Mouse (Mus musculus): ENCODE results near the gene Mpzl1.

The Mpzl1 gene

DNA sequence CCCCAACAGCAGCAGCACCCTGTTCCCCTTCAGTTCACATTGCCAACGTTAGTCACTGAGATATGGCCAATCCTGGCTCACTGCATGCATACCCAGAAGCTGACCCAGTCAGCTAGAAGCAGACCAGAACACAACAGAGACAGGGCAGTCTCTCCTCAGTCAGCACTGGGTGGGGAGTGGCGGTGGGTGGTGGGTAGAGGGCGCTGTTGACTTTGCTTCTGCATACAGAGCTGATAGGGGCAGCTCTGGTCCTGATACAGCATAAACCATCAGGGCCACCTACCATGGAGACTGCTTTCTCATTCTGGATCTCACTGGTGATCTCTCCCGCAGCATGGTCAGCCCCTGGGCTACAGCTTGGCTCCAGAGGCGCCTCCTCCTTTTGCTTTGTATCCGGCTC, 20.7 kb upstream of the Mpzl1 start:
- DNase-seq, result peak in 1 of 2 experiments; percentile 50

DNA sequence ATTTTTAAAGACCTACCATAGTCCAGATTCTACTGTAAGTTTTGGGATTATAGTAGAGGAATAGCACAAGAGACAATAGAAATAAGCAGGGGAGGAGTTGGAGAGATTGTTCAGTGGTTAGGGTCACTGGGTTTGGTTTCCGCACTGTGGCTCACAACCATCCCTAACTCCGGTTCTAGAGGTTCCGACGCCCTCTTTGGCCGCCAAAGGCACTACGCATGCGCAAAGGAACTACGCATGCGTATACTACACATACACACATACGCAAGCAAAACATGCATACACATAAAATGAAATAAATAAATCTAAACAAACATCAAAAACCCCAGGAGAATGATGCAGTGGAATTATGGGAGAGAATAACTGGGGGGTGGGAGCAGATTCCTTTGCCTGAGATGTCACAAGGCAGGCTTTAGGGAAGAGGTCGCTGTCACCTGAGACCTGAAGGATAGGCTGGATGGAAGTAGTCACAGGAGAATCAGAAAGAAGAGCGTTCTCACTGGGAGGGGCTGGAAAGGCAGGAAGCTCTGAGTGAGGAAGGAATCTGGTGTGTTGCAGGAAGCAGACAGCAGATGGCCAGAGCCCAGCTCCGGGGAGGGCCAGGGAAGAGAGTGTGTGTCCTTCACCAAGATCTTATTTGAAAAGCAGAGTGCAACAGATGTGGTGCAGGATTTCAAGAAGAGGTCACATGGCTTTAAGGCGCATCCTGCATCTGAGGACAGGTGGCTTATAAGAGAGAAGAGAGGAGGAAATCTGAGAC, 19.0 kb upstream of the Mpzl1 start:
- DNase-seq, result no peak

DNA sequence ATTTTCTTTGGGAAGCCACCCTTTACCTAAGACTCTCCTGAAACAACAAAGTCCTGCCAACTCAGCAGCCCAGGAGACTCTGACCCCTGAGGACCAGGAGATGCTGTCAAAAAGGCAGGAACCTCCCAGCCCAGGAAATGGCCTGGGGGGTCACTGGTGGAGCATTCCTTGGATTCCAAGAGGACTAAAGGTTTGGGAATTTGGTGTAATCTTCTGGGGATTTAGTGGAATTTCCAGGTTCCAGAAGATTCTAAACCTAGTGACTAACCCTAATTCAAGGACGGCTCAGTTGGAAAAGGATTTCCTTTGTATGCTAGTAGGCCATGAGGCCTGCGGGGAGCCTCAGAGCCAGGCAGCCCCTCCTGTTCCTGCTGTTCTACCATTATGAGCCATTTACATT, 18.2 kb upstream of the Mpzl1 start:
- no peak for DNase-seq

DNA sequence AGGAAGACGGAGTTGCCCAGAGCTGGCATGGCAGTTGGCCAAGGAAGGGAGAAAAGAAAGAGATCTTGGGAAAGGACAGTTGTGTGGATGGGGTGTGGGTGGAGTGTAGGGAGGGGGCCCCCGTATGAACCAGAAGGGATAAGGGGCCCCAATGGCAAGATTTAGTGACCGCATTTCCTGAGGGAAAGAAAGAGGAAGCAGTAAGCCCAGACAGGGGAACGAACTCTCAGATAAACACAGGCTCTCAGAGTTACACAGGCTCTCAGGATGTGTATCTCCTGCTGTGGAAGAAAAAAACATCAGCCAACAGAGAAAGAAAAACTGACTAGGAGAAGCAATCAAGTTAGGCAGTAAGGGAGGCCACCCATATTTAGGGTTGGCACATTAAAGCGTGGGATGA, 16.8 kb upstream of the Mpzl1 start:
- DNase-seq, result no peak

DNA sequence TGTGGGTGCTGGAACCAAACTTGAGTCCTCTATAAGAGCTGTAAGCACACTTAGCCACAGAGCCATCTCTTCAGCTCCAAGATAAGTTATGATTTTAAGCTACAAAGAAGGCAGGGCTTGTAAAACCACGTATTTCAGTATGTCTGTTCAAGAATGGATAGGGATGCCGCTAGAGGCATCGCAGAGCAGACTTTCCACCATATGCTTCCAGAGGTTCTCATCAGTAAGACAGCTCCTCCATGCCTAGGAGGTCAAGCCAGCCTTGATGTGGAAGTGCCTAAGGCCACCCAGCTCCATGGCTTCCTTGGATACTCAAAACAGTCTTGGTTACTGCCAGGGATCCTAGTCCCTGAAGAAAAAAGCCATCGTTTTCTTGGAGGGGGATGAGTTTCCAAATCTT, 10.8 kb upstream of the Mpzl1 start:
- DNase-seq, result no peak

DNA sequence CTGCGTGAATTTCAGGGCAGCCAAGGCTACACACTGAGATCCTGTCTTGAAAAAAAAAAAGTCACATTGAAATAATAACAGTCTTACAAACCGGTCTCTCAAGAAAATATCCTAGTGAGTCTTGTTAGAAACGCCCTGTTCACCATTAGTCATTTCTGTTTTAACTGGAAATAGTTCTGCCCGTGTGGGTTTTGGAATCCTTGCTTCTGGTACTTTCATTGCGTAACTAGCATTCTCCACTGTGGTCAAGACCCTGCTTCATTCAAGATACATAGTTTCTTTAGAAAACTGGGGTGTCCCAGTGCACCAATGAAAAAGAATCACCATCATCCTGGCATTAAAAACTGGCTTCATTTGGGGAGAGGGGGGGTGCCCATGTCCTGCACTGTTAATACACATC, 9.4 kb upstream of the Mpzl1 start:
- DNase-seq, result no peak

DNA sequence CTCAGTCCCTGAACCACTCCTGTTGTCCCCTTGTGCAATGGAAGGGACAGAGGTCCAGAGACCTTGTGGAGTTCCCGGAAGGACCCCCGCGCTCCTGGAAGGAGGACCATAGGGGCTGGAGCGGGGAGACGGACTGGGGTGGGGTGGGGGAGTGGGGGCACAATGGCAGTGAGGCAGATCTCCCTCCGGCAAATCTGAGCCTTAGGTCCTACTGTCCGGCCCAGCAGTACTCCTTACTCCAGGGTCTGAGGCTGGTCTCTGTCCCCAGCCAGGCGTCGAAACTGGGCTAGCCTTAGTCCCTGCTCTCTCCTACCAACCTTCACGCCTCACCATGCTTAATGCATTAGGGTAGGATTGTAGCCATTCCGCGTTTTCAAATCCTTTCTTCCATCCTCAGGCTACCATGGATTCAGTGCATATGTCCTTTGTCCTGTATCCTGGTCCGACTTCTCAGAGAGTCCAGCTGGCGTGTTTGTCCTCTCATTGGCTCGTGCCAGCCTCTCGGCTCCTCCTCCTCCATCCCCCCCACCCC, 8.5 kb upstream of the Mpzl1 start:
- no peak for DNase-seq

DNA sequence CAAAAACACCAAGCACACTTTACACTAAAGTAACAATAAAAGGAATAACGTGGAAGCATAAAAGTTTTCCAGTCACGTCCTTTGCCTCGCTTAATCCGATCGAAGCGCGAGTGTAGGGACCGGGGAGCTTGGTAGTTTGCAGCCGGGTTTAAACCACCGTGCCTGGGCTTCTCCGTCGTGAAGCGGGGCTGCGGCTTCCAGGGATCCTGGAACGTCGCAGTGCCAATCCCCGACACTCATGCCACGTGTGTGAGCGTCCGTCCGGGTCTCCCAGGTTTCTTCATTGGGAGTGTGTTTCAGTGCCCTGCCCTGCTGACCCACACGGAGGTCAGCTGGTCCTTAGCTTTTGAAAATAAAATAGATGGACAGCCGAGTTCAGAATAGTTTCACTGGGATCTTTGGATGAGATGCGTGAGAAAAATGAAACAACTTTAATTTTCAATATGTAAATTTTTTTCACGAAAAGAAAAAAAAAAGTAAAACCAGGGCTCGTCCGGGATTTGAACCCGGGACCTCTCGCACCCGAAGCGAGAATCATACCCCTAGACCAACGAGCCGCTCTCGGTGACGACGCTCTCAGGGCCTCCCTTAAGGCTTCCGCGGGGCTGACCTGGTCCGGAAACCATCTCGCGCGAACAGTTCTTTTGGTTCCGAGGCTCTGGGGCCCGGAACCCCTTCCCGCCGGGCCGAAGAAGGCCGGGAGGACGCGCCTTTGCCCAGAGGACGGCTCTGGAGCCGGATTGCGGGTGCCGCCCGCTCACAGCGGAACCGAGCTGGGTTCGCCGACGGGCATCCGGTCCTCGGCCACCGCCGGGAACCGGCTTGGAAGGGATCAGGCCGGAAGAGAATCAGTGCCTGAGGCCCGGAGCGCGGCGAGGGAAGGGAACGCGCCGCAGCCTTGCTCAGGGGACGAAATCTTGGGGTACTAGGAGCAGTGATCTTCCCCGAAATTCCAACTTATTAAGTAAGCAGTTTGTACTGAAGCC, 7.7 kb upstream of the Mpzl1 start:
- peak; percentile 79 to 91 for DNase-seq

DNA sequence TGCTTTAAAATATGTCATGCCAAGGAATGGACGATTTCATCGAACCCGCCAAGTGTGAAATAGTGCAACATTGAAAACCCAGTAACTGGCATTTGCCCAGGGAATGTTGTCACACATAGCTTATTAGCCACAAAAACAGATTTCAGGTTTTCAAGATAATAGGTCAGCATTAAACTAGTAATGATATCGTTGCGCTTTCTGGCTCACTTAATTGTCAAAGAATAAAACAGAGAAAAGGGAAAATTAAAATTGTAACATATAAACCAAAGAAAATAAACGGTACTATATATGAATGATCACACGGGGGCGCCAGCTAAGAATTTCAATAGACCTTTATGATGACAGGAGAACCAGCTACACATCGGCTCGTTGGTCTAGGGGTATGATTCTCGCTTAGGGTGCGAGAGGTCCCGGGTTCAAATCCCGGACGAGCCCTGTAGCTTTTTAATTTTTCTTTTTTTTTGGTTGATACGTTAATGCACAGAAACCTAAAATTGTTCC, 7.0 kb upstream of the Mpzl1 start:
- peak; percentile 51 to 74 for DNase-seq

DNA sequence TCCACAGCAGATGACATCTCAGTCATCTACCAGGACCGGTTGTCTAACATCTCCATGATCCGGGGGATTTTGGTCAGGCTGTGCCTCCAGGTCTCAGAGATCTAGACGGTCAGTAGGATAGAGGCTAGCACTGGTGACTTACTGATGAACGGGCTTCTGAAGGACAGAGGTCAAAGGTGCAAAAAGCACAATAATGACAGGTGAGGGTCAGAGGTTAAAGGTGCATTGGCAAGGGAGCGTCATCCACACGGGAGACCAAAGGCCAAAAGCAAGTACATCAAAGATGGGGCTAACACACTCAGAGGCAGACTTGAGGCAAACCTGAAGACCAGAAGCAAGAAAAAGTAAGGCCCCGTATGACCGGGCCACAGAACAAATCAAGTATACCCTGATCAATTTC, 2.0 kb upstream of the Mpzl1 start:
- no peak for DNase-seq

DNA sequence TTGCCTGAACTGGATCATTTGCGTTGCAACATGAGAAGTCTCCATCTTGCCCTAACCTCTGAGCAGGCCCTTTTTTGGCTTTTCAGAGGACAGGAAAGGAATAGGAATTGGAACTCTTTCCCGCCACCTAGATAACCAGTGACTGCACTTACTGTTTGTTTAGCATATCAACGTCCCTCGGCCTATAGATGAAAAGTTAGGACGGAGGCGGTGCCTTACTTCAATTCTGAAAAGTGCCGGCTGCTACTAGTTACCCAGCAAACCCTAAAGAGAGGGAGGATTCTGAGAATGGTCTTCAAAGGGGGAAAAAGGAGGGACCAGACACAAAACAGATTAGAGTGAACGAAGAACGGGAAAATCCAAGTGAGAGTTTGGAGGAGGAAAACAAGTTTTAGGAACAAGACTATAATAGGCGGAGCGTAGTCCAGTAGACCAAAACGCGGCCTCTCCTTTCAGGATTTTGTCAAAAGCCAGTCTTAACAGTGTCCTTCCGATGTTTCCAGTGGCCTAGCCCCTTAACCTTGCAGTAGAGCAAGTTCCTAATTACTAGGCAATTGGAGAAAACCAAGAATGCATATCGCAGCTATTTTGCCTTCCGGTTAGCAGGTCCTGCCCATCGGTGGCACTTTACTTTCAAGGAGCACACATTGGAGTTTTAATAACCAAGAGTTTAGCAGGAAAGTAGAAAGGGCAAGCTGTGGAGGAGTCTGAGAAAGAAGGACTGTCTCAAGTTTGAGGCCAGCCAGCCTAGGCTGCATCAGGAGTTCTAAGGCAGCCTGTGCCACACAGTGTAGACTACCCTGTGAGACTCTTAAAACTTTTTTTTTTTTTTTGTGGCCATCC, 938 bp upstream of the Mpzl1 start:
- DNase-seq, result no peak

DNA sequence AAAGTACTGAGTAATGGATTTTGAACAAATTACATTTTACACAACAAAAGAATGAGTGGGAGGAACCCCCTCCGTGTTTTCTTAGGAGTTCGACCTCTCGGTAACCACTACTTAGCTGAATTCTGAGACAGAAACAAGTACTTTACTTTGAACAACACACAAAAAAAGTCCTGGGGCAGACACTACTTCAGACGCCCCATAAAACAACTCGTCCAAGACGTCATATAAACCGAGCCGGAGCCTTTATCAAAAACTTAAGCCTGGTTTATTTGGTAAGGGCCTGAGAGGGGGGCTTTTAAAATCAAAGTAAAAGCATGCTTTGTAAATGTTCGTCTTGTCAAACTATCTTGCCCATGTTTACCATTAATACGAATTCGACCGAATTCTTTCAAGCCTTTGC, 993 bp downstream of the Mpzl1 start:
- no peak for DNase-seq

DNA sequence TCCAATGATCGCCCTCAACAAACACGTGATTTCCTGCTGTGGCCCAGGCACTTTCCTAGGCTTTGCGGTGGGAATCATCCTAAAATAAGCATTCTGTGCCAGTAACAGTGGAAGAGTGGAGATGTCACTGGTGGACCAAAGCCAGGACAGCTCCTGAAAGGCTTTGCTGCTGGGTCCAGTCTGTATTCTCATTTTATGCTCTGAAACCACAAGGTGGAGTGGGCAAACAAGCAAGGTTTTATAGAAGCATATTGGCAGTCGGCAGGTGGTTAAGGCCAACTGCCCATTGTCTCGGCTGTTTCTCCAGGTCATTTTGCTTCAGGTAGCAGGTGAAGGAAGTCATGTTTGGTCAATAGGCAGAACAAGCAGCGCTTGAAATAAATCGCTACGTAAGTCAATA, 3.2 kb downstream of the Mpzl1 start:
- no peak for DNase-seq

DNA sequence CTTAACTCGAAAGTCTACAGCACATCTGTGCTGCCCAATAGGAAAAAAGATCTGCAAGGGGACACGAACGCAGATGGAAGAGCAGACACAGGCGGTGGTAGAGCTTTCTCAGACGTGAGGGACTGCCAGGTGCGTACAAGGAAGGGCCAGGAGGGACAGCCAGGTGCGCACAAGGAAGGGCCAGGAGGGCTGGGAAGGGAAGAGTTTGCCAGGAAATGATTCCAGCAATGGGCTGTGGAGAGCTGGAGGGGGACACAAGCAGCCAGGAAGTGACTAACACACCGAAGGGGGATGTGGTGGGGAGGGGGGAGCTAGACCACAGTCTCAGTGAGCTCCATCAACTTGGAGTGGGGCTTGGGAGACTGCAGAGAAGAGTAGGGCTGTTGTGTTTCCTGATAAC, 4.4 kb downstream of the Mpzl1 start:
- no peak for DNase-seq

DNA sequence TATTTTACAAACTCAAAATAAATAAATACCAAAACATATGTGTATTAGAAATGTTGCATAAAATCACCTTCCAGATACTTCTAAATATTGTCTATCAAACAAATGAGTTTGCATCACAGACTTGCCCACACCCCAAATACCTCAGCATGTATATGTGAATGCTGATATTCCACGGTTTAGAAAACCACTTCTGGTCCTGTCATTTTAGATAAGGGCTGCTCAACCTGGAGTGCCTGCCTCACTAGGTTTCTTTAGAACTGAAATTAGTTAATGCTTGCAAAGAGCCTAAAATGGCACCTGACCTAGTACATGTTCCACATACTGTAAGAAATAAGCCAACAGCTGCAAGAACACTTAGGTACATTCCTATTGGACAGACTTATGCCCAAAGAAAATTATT, 5.7 kb downstream of the Mpzl1 start:
- DNase-seq, result no peak

DNA sequence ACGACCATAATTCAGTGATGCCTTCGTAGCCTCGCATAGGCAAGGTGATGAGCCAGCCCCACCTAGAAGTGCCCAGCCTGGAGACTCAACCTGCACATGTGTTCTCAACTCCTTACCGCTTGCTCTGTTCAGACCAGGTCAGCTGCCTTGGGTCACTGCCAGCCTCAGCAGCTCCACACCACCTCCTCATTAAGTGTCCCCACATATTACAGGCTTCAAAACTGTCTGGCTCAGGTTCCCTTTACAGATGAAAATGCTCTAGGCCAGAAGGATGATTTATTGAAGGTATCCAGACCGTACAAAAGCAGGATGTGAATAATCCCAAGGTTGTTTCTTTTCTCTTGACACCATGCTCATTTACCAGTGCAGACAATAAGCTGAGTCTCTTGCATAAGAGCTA, 8.4 kb downstream of the Mpzl1 start:
- DNase-seq, result no peak

DNA sequence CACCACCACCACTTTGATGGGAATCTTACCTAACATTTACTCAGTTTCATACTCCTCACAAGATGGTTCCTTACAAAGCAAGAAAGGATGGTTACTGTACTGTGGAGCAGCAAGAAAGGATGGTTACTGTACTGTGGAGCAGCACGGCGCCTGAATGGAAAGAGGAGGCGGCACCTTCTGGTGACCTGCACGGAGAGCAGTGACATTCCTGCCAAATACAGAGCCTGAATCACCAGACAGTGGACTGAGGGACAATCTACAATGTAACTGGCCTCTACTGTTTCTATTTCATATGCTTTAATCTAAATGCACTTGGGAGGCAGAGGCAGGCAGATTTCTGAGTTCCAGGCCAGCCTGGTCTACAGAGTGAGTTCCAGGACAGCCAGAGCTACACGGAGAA, 9.3 kb downstream of the Mpzl1 start:
- DNase-seq, result no peak

DNA sequence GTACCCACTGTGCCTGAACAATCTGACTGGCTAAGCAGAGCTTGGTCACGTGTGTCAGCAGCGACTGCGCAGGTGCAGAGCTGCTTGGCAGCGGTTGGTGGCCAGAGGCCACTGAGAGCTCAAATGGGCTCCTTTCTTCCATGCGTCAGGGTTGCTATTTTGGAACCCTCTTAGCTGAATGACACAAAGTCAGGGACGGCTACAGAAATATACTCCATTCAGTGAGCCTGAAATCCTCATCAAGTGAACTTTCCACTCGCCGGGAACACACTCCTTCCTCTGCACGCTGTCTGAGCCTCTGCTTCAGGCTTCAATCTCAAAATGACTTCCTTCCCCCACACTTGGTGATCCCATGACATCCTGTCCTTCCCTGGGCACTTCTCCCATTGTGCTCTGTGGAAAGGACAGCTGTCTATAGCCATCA, 16.1 kb downstream of the Mpzl1 start:
- no peak for DNase-seq

DNA sequence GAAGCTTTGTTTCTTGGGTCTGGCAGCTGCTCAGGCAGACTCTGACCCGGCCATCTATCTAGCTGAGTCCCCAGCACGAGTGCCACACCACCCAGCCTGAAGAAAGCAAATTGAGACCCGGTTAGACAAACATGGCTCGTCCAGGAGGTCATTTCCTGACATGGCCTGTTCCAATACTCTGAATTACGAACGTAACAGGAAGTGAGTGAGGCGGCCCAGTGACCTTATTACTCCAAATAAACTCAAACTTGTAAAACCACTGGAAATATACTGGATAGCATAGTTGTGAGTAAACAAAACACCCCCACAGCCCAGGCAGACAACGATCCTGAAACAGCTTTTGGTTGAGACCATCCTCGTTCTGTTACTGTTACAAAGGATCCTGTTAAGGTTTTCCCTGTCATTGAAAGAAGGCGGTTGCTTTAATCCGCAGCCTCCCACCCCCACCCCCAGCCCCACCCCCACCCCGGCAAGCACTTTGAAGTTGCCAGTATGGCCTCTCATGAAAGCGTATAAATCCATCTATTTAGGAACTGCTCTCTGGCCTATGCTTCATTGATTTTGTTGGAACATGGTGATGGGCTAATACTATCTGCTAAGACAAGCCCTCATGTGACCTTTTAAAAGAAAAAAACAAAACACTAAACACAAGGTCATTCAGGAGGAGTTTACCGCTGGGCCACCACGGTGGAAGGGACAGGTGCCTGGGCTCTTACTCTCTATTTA, 17.0 kb downstream of the Mpzl1 start:
- DNase-seq, result no peak

DNA sequence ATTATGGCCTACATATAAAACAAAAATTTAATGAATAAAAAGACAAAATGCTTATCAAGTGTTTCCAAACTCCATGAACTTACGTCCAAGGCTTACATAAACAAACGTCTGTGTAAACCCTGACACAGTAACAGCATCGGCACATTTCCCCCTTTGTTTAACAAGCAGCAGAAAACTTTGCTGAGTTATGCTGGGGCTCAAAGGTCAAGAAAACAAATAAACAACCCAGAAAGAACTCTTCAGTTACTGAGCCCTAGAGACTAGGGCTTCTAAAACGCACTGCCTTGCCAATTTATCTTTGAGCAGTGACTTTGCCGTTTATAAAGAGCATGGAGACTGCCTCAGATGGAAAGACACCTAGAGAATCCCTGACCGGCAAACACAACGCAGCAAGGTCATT, 17.7 kb downstream of the Mpzl1 start:
- DNase-seq, result no peak

DNA sequence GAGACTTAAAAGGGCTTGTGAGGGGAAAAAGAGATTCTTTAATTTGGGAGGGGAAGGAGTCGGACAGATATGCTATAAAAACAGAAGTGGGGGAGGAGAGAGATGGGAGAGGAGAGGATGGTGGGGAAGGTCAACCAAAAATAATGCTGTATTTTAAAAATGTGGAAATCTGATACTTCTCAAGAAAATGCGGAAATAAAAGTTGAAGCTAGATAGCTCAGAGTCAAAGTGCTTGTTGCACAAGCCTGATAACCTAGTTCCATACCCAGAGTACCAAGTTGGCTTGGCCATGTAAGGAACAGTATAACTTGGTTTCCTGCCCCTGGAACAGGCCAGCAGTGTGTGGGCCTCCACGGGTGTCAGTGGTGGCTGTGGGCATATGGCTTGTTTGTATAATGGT, 19.5 kb downstream of the Mpzl1 start:
- DNase-seq, result no peak

DNA sequence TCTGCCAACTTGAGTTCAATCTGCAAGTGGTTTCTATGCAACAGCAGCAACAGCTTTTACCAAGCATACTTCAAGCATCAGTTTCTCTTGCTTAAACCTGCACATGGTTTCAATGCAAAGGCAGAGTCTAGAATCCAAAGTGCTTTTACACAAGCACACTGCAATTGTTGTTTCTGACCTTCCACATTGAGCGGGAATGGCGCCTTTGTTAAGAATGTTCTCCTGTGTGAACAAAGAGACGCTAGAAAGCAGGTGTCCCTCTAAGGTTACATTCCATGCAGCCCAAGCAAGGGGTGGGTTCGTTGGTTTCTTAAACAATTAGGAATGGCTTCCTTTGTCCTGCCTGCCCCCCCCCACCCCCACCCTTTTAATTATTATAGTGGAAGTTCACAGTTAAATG, 20.4 kb downstream of the Mpzl1 start:
- DNase-seq, result no peak

Data from spleen, adult 18-20 months (tissue).